Mouse (Mus musculus) macrophage (primary cell): ENCODE measurements around the gene Pcgf2. TPM values are rescaled to one million over a fixed set of nuclear protein-coding genes. Genes with fewer than 3 reads are reported as not detected.
"Not testable (repeated sequence)": the region's sequence is repeated elsewhere in the genome, so short reads cannot be mapped to it uniquely, and the experiment has no call there.

Source experiments
- H3K27ac ChIP-seq: fragments of 350-480 bp; formaldehyde crosslinking; 2 replicates; pipeline ENCODE4 v1.9.0; 2021
- H3K36me3 ChIP-seq: fragments of 350-480 bp; formaldehyde crosslinking; 2 replicates; pipeline ENCODE4 v1.9.0; 2021; ENCODE audit errors: inconsistent target
- H3K4me3 ChIP-seq: fragments of 350-480 bp; formaldehyde crosslinking; 2 replicates; pipeline ENCODE4 v1.9.0; 2021; ENCODE audit errors: inconsistent target
- H3K79me2 ChIP-seq: fragments of 350-480 bp; formaldehyde crosslinking; 2 replicates; pipeline ENCODE4 v1.9.0; 2021; ENCODE audit errors: inconsistent target
- WGBS: methylation state at CpG from one replicate; pipeline ENCODE4 v1.1.7; 2026; ENCODE audit warnings: inconsistent platforms; ENCODE audit not compliant: missing documents; 5-methylcytosine and 5-hydroxymethylcytosine counted together
- polyA plus RNA-seq: library from polyadenylated mRNA; stranded (reverse); fragments of 250-400 nt; gene quantifications from 3 replicates; pipeline ENCODE4 v1.2.4, GENCODE M21; 2018; ENCODE audit warnings: inconsistent platforms

Gene Pcgf2
- polyA plus RNA-seq, 1 experiment from 2014 or later: 7.5 TPM

DNA sequence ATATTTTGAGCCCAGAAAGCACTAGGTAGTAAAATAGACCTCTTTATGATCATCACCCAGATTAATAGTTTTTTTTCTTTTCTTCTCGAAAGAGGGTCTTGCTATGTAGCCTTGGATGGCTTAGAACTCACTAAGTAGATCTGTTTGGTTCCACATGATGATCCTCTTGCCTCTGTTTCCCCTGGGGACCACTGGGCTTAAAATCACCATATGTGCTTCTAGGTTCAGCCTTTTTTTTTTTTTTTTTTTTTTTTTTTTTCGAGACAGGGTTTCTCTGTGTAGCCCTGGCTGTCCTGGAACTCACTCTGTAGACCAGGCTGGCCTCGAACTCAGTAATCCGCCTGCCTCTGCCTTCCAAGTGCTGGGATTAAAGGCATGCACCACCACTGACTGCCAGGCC lies 51.8 kb downstream of the Pcgf2 start:
- not testable (repeated sequence) for H3K27ac ChIP-seq, H3K4me3 ChIP-seq, H3K36me3 ChIP-seq, H3K79me2 ChIP-seq
- 92% methylated on average over 2 of the region's 4 CpGs for WGBS

DNA sequence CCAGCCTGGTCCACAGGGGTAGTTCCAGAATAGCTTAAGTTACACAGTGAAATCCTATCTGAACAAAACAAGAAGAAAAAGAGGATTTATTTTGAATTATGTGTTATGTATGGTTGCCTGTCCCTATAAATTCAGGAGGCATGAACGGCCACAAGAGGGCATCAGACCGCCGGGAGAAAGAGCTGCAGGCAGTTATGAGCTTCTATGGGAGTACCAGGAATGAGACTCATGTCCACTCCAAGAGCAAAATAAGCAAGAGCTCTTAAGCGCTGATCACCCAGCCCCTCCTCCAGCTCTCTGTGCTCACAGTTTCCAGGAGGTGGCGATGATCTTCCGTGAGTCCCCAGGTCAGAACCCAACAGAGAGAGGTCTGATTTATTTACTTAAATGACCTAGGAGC lies 55.5 kb downstream of the Pcgf2 start:
- Histone ChIP-seq H3K27ac (no peak overlapping the region), H3K4me3 (no peak overlapping the region), H3K79me2 (no peaks in the 10 kb centered on the region), H3K36me3 (no peaks in the 10 kb centered on the region)
- 10% methylated on average over 6 of the region's 6 CpGs for WGBS

DNA sequence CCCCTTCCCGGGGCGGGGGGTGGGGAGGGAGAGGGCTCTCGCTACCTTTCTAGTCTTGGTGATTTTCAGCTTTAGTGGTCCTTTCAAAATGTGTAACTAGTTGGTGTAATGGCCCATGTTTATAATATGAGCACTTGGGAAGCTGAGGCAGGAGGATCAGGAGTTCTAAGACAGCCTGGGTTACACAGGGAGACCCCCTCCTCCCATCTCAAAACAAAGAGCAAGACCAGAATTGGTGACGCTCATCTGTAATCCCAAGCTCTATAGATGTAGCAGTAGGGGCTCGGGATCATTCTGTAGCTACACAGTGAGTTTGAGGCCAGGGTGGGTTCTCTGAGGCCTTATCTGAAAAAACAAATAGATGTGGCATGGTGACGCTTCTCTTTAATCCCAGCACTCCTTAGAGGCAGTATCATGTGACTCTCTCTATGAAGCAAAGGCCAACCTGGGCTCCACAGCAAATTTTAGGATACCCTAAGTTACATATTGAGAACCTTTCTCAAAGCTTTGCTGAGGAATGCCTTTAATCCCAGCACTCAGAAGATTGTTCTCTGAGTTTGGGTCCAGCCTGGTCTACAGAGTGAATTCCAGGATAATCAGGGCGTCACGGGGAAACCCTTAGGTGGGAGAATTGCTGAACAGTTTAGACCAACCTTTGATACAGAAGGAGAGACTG lies 56.8 kb downstream of the Pcgf2 start:
- 89% methylated on average over 8 of the region's 8 CpGs for WGBS
- Histone ChIP-seq H3K27ac (no peak overlapping the region), H3K36me3 (no peaks in the 10 kb centered on the region), H3K4me3 (no peak overlapping the region), H3K79me2 (no peaks in the 10 kb centered on the region)

DNA sequence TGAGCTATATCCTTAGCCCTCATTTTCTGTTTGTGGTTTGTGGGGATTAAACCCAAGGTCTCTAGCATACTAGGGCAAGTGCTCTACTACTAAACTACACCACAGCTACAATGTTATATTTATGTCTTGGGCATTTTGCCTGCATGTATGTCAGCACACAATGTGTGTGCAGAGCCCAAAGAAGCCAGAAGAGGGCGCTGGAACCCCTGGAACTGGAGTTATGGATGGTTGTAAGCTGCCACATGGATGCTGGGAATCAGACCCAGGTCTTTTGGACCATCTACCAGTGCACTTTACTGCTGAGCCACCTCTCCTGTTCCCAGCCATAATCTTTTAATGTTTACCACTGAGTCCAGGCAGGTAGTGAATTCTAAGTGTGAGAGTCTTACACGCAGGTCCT lies 57.6 kb downstream of the Pcgf2 start:
- Histone ChIP-seq H3K27ac (no peak overlapping the region), H3K79me2 (no peaks in the 10 kb centered on the region), H3K36me3 (no peaks in the 10 kb centered on the region), H3K4me3 (no peak overlapping the region)
- 64% methylated on average over 2 of the region's 2 CpGs for WGBS

DNA sequence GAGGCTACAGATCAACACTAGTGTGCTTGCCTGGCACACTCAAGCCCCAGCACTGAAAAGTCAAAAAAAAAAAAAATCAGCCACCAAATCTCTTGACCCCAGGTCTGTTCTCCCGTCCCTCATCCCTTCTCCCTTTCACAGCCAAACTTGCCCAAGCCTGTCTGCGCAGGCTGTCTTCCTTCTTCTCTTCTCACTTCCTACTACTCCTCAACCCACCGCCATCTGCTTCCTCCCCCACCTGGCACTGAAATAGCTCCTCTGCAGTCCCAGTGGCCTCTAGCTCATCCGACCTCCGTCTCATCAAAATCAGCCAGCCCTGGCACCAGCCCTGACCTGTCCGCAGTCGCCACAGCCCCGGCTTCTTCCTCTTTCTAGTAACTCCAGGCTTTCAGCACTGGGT lies 58.6 kb downstream of the Pcgf2 start:
- Histone ChIP-seq H3K27ac (no peak overlapping the region), H3K79me2 (no peaks in the 10 kb centered on the region), H3K4me3 (no peak overlapping the region), H3K36me3 (no peaks in the 10 kb centered on the region)
- 0% methylated on average over 4 of the region's 8 CpGs for WGBS

Other genes with a start within 250 kb of the Pcgf2 start
- not detected in 3 replicates for gene 4933428G20Rik, start 200.2 kb downstream of the Pcgf2 start, polyA plus RNA-seq
- gene Srcin1, start 124.3 kb downstream of the Pcgf2 start, polyA plus RNA-seq: 0.03 to 0.07 TPM in 2 of 3 replicates, not detected in the other
- gene Epop, start 70.8 kb downstream of the Pcgf2 start, polyA plus RNA-seq: 0.43 to 2.7 TPM (median 0.68 TPM) in 3 replicates
- gene Mllt6, start 37.1 kb downstream of the Pcgf2 start, polyA plus RNA-seq: 8.7 to 23.8 TPM (median 10.1 TPM) in 3 replicates
- 9.0 to 17.9 TPM (median 13.7 TPM) in 3 replicates for gene Cisd3, start 14.7 kb downstream of the Pcgf2 start, polyA plus RNA-seq
- gene Psmb3, start 2.9 kb upstream of the Pcgf2 start, polyA plus RNA-seq: 79.7 to 207 TPM (median 133 TPM) in 3 replicates
- gene Pip4k2b, start 44.2 kb upstream of the Pcgf2 start, polyA plus RNA-seq: 25.4 to 37.6 TPM (median 25.7 TPM) in 3 replicates
- 16.4 to 22.4 TPM (median 16.9 TPM) in 3 replicates for gene Cwc25, start 66.1 kb upstream of the Pcgf2 start, polyA plus RNA-seq
- gene 1700001P01Rik, start 75.4 kb upstream of the Pcgf2 start, polyA plus RNA-seq: not detected in 3 replicates
- 992 to 1,238 TPM (median 1,231 TPM) in 3 replicates for gene Rpl23, start 81.9 kb upstream of the Pcgf2 start, polyA plus RNA-seq
- 151 to 499 TPM (median 254 TPM) in 3 replicates for gene Lasp1, start 98.5 kb upstream of the Pcgf2 start, polyA plus RNA-seq
- 0.68 to 1.1 TPM (median 0.72 TPM) in 3 replicates for gene B230217C12Rik, start 140.3 kb upstream of the Pcgf2 start, polyA plus RNA-seq
- gene Fbxo47, start 183.7 kb upstream of the Pcgf2 start, polyA plus RNA-seq: 0.14 to 0.69 TPM (median 0.51 TPM) in 3 replicates